Mouse (Mus musculus) neural tube, embryonic 14.5 days (tissue): ENCODE results near the gene Rccd1. TPM values are rescaled to one million over a fixed set of nuclear protein-coding genes. Genes with fewer than 3 reads are reported as not detected.

Source experiments
- ATAC-seq: fragments of 200-750 bp; cut with Nextera tagmentation; 2 replicates; pipeline ENCODE4 v1.8.0; 2017; ENCODE audit warnings: low read depth, mild to moderate bottlenecking, moderate TSS enrichment, moderate library complexity
- H3K27ac ChIP-seq: fragments of 300-500 bp; sonication (generic); 2 replicates; pipeline ENCODE4 v1.5.1; 2014; ENCODE audit warnings: low read depth, mild to moderate bottlenecking, control low read depth, low read length, moderate library complexity, mixed read lengths
- H3K27me3 ChIP-seq: fragments of 300-500 bp; sonication (generic); 2 replicates; pipeline ENCODE4 v1.6.1; 2014; ENCODE audit warnings: low read length; ENCODE audit not compliant: control insufficient read depth, insufficient read depth
- H3K36me3 ChIP-seq: fragments of 300-500 bp; sonication (generic); 2 replicates; pipeline ENCODE4 v1.6.1; 2014; ENCODE audit warnings: low read length, mixed read lengths; ENCODE audit not compliant: control insufficient read depth, insufficient read depth
- H3K4me1 ChIP-seq: fragments of 300-500 bp; sonication (generic); 2 replicates; pipeline ENCODE4 v1.6.1; 2014; ENCODE audit warnings: low read length; ENCODE audit not compliant: control insufficient read depth, insufficient read depth
- H3K4me2 ChIP-seq: fragments of 300-500 bp; sonication (generic); 2 replicates; pipeline ENCODE4 v1.6.1; 2014; ENCODE audit warnings: mild to moderate bottlenecking, low read depth, low read length, control low read depth
- H3K4me3 ChIP-seq: fragments of 300-500 bp; sonication (generic); 2 replicates; pipeline ENCODE4 v1.5.1; 2014; ENCODE audit warnings: low read depth, low read length, control low read depth, mixed read lengths
- H3K9ac ChIP-seq: fragments of 300-500 bp; sonication (generic); replicated peaks from 2 replicates; pipeline ENCODE4 v1.6.1; 2014; ENCODE audit warnings: low read depth, mild to moderate bottlenecking, control low read depth, low read length, mixed read lengths
- H3K9me3 ChIP-seq: fragments of 300-500 bp; sonication (generic); 2 replicates; pipeline ENCODE4 v1.6.1; 2016; ENCODE audit warnings: low read length; ENCODE audit not compliant: control insufficient read depth
- WGBS: fragments of 180-500 bp; shearing (Covaris S2); extraction: QIAGEN DNeasy Blood & Tissue Kit; methylation state at CpG from one replicate; pipeline ENCODE4 v1.1.7; 2014; 5-methylcytosine and 5-hydroxymethylcytosine counted together
- polyA plus RNA-seq: library from polyadenylated mRNA; unstranded; fragments of >200 nt; fragmentation: Nextera tagmentation; extraction: Ambion mirVana; gene quantifications from 2 replicates; pipeline ENCODE4 v1.2.1, GENCODE M21; 2014

The Rccd1 gene
- polyA plus RNA-seq, 1 experiment from 2014 or later, result 20.1 TPM

GRCm38 (mm10) chr7:80369461-80369860, 45.2 kb upstream of the Rccd1 start:
- Histone ChIP-seq H3K36me3 (peaks cover 22% of the 10 kb centered on the region), H3K4me3 (peak overlapping the region; percentile 83; the same call in 1 of the 2 replicates), H3K27me3 (no peaks in the 10 kb centered on the region), H3K27ac (no peak overlapping the region), H3K4me1 (peaks cover 15% of the 10 kb centered on the region), H3K9me3 (no peaks in the 10 kb centered on the region), H3K4me2 (peak overlapping the region; percentile 70), H3K9ac (peak overlapping the region; percentile 13; the same call in 1 of the 2 replicates)
- no peak for ATAC-seq
- WGBS, result 73% methylated on average over 5 of the region's 5 CpGs

GRCm38 (mm10) chr7:80368635-80369421, 44.6 kb upstream of the Rccd1 start:
- Histone ChIP-seq H3K27ac (no peak overlapping the region), H3K9ac (peak overlapping the region; percentile 13; the same call in 1 of the 2 replicates), H3K4me3 (no peak overlapping the region), H3K4me2 (peak overlapping the region; percentile 70; the same call in 1 of the 2 replicates), H3K27me3 (no peaks in the 10 kb centered on the region), H3K4me1 (peaks cover 15% of the 10 kb centered on the region), H3K36me3 (peaks cover 26% of the 10 kb centered on the region), H3K9me3 (no peaks in the 10 kb centered on the region)
- no peak for ATAC-seq
- 86% methylated on average over 20 of the region's 20 CpGs for WGBS

DNA sequence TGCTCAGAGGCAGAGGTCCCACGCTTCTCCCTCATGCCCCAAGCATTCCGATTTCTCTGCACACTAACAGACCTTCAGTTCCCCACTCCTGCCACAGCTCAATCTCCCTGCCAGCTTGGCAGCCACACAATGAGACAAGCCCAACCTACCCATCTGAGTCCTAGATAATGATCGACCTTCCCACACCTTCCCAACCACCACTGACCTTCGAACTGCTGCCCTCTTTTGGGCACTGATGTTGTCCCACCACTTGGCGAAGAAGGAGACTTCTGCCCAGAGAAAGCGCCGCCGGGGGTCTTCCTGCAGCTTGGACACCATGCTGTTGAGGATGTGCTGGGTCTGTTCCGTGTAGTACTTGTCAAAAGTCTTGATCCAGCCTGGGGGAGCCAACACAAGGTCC, 43.8 kb upstream of the Rccd1 start:
- no peak for ATAC-seq
- H3K4me1 ChIP-seq, result peaks cover 15% of the 10 kb centered on the region
- no peaks in the 10 kb centered on the region for H3K9me3 ChIP-seq
- no peak overlapping the region for H3K27ac ChIP-seq
- H3K27me3 ChIP-seq, result no peaks in the 10 kb centered on the region
- no peak overlapping the region for H3K9ac ChIP-seq
- peaks cover 34% of the 10 kb centered on the region for H3K36me3 ChIP-seq
- no peak overlapping the region for H3K4me3 ChIP-seq
- 93% methylated on average over 9 of the region's 9 CpGs for WGBS
- no peak overlapping the region for H3K4me2 ChIP-seq

DNA sequence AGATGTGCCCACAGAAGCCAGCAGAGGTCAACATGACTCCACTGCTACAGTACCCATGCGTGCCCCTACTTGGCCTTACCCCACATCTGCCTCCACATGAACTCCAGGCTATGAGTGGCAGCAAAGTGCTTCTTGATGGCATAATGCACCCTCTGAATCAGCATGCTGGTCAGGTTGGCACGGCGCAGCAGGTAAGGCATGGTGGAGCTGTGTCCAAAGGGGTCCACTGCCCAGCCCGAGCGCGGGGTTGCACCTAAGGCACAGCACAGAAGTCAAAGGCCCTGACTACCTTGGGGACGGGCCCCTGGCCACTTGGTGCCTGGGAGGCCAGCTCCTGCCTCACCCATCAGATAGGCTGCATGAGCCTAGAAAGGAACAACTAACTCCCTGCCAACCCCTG, 43.0 kb upstream of the Rccd1 start:
- WGBS, result 97% methylated on average over 7 of the region's 7 CpGs
- peaks cover 42% of the 10 kb centered on the region for H3K36me3 ChIP-seq
- H3K9me3 ChIP-seq, result no peaks in the 10 kb centered on the region
- no peak overlapping the region for H3K27ac ChIP-seq
- no peak overlapping the region for H3K4me3 ChIP-seq
- no peaks in the 10 kb centered on the region for H3K27me3 ChIP-seq
- no peak overlapping the region for H3K4me2 ChIP-seq
- ATAC-seq, result no peak
- peaks cover 15% of the 10 kb centered on the region for H3K4me1 ChIP-seq
- H3K9ac ChIP-seq, result no peak overlapping the region

- H3K4me2 ChIP-seq, result no peak overlapping the region
- H3K4me3 ChIP-seq, result no peak overlapping the region
- peaks cover 15% of the 10 kb centered on the region for H3K4me1 ChIP-seq
- 80% methylated on average over 2 of the region's 2 CpGs for WGBS
- ATAC-seq, result no peak
- no peak overlapping the region for H3K27ac ChIP-seq
- no peak overlapping the region for H3K9ac ChIP-seq
- H3K27me3 ChIP-seq, result no peaks in the 10 kb centered on the region
- no peaks in the 10 kb centered on the region for H3K9me3 ChIP-seq
- H3K36me3 ChIP-seq, result peaks cover 56% of the 10 kb centered on the region
These were observed 41.5 kb upstream of the Rccd1 start for GRCm38 (mm10) chr7:80365759-80366158.

- Histone ChIP-seq H3K4me3 (no peak overlapping the region), H3K4me1 (no peaks in the 10 kb centered on the region), H3K27ac (no peak overlapping the region), H3K9me3 (no peaks in the 10 kb centered on the region), H3K9ac (no peak overlapping the region), H3K27me3 (no peaks in the 10 kb centered on the region), H3K36me3 (peaks cover 78% of the 10 kb centered on the region), H3K4me2 (no peak overlapping the region)
- WGBS, result 80% methylated on average over 3 of the region's 3 CpGs
- ATAC-seq, result no peak
These were observed 36.2 kb upstream of the Rccd1 start for GRCm38 (mm10) chr7:80360435-80360834.

- H3K9me3 ChIP-seq, result no peaks in the 10 kb centered on the region
- no peak overlapping the region; the same call in 1 of the 2 replicates for H3K9ac ChIP-seq
- H3K4me2 ChIP-seq, result no peak overlapping the region
- no peak for ATAC-seq
- 57% methylated on average over 4 of the region's 4 CpGs for WGBS
- no peak overlapping the region for H3K4me3 ChIP-seq
- H3K27me3 ChIP-seq, result no peaks in the 10 kb centered on the region
- H3K36me3 ChIP-seq, result peaks cover 77% of the 10 kb centered on the region
- no peaks in the 10 kb centered on the region for H3K4me1 ChIP-seq
- no peak overlapping the region for H3K27ac ChIP-seq
These were observed 33.8 kb upstream of the Rccd1 start for GRCm38 (mm10) chr7:80358039-80358438.

DNA sequence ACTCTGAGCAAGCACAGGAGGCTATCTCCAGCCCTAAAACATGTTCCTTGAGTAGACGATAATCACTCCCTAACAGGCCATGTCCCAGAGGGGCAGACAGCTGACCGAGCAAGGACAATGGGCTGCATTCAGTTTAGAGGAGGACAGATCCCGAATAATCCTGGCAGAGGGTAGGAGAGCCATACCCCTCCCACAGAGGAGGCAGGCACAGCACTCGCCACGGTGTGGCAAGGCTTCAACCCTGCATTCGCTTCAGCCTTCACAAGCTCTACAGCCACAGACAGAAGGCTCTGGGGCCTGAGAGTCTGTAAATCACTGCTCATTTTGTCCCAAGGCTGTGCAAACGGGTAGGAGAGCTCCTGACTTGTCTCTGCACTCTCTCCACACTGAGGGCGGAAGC, 32.9 kb upstream of the Rccd1 start:
- H3K36me3 ChIP-seq, result peaks cover 77% of the 10 kb centered on the region
- H3K9ac ChIP-seq, result no peak overlapping the region
- no peaks in the 10 kb centered on the region for H3K27me3 ChIP-seq
- H3K9me3 ChIP-seq, result no peaks in the 10 kb centered on the region
- WGBS, result 20% methylated on average over 8 of the region's 8 CpGs
- no peak overlapping the region for H3K27ac ChIP-seq
- H3K4me1 ChIP-seq, result no peaks in the 10 kb centered on the region
- no peak overlapping the region for H3K4me2 ChIP-seq
- H3K4me3 ChIP-seq, result no peak overlapping the region
- peak; percentile 55; the same call in 1 of the 2 replicates for ATAC-seq

- H3K4me1 ChIP-seq, result no peaks in the 10 kb centered on the region
- no peak overlapping the region for H3K27ac ChIP-seq
- H3K4me3 ChIP-seq, result no peak overlapping the region
- no peak overlapping the region for H3K4me2 ChIP-seq
- no peak overlapping the region for H3K9ac ChIP-seq
- ATAC-seq, result no peak
- peaks cover 75% of the 10 kb centered on the region for H3K36me3 ChIP-seq
- no peaks in the 10 kb centered on the region for H3K27me3 ChIP-seq
- 90% methylated on average over 13 of the region's 13 CpGs for WGBS
- H3K9me3 ChIP-seq, result no peaks in the 10 kb centered on the region
These were observed 32.1 kb upstream of the Rccd1 start for GRCm38 (mm10) chr7:80356351-80356750.
